Mouse (Mus musculus): ENCODE data around the gene Gm9767. TPM values are rescaled to one million over a fixed set of nuclear protein-coding genes. Genes with fewer than 3 reads are reported as not detected.

Gm9767 gene
- polyA plus RNA-seq, 1 experiment from 2014 or later, result 0.10 TPM

GRCm38 (mm10) chr10:26119067-26119821 is 41.2 kb downstream of the Gm9767 start:
- TF ChIP-seq CTCF (IDR thresholded peaks at IDR 0.05; ENCODE audit: low read depth), result no peak
- Histone ChIP-seq H3K9me3 (ENCODE audit: control insufficient read depth) (no peaks in the 10 kb centered on the region), H3K36me3 (ENCODE audit: control insufficient read depth, insufficient read depth) (no peaks in the 10 kb centered on the region), H3K27me3 (replicated peaks; ENCODE audit: control insufficient read depth, insufficient read depth, low read length) (no peaks in the 10 kb centered on the region), H3K4me1 (replicated peaks; ENCODE audit: control insufficient read depth, insufficient read depth, low read length) (no peaks in the 10 kb centered on the region), H3K27ac (ENCODE audit: low read depth, low read length) (no peak overlapping the region), H3K4me3 (ENCODE audit: low read depth, low read length) (no peak overlapping the region), H3K4me2 (replicated peaks; ENCODE audit: low read depth) (no peak overlapping the region), H3K9ac (ENCODE audit: low read depth, low read length) (no peak overlapping the region)
- WGBS, result 85% methylated on average over 6 of the region's 6 CpGs
- no peak for ATAC-seq

- no peaks in the 10 kb centered on the region for H3K27me3 ChIP-seq (replicated peaks; ENCODE audit: control insufficient read depth, insufficient read depth, low read length)
- no peak overlapping the region for H3K9ac ChIP-seq (ENCODE audit: low read depth, low read length)
- no peak overlapping the region for H3K4me2 ChIP-seq (replicated peaks; ENCODE audit: low read depth)
- no peak overlapping the region for H3K27ac ChIP-seq (ENCODE audit: low read depth, low read length)
- H3K4me3 ChIP-seq (ENCODE audit: low read depth, low read length), result no peak overlapping the region
- no peak for ATAC-seq
- H3K9me3 ChIP-seq (ENCODE audit: control insufficient read depth), result no peaks in the 10 kb centered on the region
- H3K4me1 ChIP-seq (replicated peaks; ENCODE audit: control insufficient read depth, insufficient read depth, low read length), result no peaks in the 10 kb centered on the region
- 63% methylated on average over 1 of the region's 1 CpGs for WGBS
- TF ChIP-seq CTCF (IDR thresholded peaks at IDR 0.05; ENCODE audit: low read depth), result no peak
- no peaks in the 10 kb centered on the region for H3K36me3 ChIP-seq (ENCODE audit: control insufficient read depth, insufficient read depth)
Observed at GRCm38 (mm10) chr10:26119822-26120183, 41.7 kb downstream of the Gm9767 start.

Other genes starting within 250 kb of the Gm9767 start
- 2.9 and 4.6 TPM in 2 replicates for gene Tmem200a, start 797 bp downstream of the Gm9767 start, polyA plus RNA-seq (2015; fragmentation: Nextera tagmentation; extraction: Ambion mirVana)
- gene Samd3, start 151.5 kb downstream of the Gm9767 start, polyA plus RNA-seq (2015; fragmentation: Nextera tagmentation; extraction: Ambion mirVana), result not detected in 2 replicates

All from intestine, postnatal 0 days (tissue).